Mouse (Mus musculus) cerebellum, adult 9-10 months (tissue): Measurements from ENCODE around the gene Gm6096.
A peak's percentile ranks its signal among the peaks of the same experiment; 100 is the strongest.
"Not testable (repeated sequence)": the region's sequence is repeated elsewhere in the genome, so short reads cannot be mapped to it uniquely, and the experiment has no call there.

Experiments
- DNase-seq: peaks from one replicate; pipeline ENCODE4 v3.0.0; 2022

Gm6096 gene

GRCm38 (mm10) chr7:34250738-34251137 lies at the start of gene Gm6096:
Gene Gm6096 (plus strand): TSS chr7:34251038.
- DNase-seq: no peak

GRCm38 (mm10) chr7:34202147-34202546 lies 48.7 kb upstream of the Gm6096 start:
- DNase-seq: not testable (repeated sequence)

- no peak for DNase-seq
Observed at GRCm38 (mm10) chr7:34206331-34206730, 44.5 kb upstream of the Gm6096 start.

- DNase-seq: no peak
Observed at GRCm38 (mm10) chr7:34208027-34208745, 42.7 kb upstream of the Gm6096 start.

- DNase-seq: no peak
Observed at GRCm38 (mm10) chr7:34213281-34213680, 37.6 kb upstream of the Gm6096 start.

GRCm38 (mm10) chr7:34214644-34215043 lies 36.2 kb upstream of the Gm6096 start:
- no peak for DNase-seq

GRCm38 (mm10) chr7:34215481-34215880 lies 35.4 kb upstream of the Gm6096 start:
- no peak for DNase-seq

- DNase-seq: no peak
Observed at GRCm38 (mm10) chr7:34216474-34216873, 34.4 kb upstream of the Gm6096 start.

- no peak for DNase-seq
Observed at GRCm38 (mm10) chr7:34218496-34218895, 32.3 kb upstream of the Gm6096 start.

- no peak for DNase-seq
Observed at GRCm38 (mm10) chr7:34221594-34222250, 29.1 kb upstream of the Gm6096 start.

- no peak for DNase-seq
Observed at GRCm38 (mm10) chr7:34222340-34222739, 28.5 kb upstream of the Gm6096 start.

GRCm38 (mm10) chr7:34224308-34224707 lies 26.5 kb upstream of the Gm6096 start:
- DNase-seq: no peak

GRCm38 (mm10) chr7:34226086-34226485 lies 24.8 kb upstream of the Gm6096 start:
- peak; percentile 53 for DNase-seq

GRCm38 (mm10) chr7:34226846-34227245 lies 24.0 kb upstream of the Gm6096 start:
- no peak for DNase-seq

GRCm38 (mm10) chr7:34228641-34229040 lies 22.2 kb upstream of the Gm6096 start:
- DNase-seq: peak; percentile 66

- peak; percentile 67 for DNase-seq
Observed at GRCm38 (mm10) chr7:34229153-34229552, 21.7 kb upstream of the Gm6096 start.

- peak; percentile 79 for DNase-seq
Observed at GRCm38 (mm10) chr7:34229691-34230111, 21.1 kb upstream of the Gm6096 start.

GRCm38 (mm10) chr7:34230116-34230515 lies 20.7 kb upstream of the Gm6096 start, which contains the start of gene Gpi1:
Gene Gpi1 (minus strand): TSS chr7:34230336.
- DNase-seq: peak; percentile 78

- peak; percentile 60 for DNase-seq
Observed at GRCm38 (mm10) chr7:34232785-34233725, 17.8 kb upstream of the Gm6096 start.

- peak; percentile 100 for DNase-seq
Observed at GRCm38 (mm10) chr7:34233909-34234609, 16.8 kb upstream of the Gm6096 start.

GRCm38 (mm10) chr7:34234610-34235561 lies 16.0 kb upstream of the Gm6096 start:
- DNase-seq: peak; percentile 62
